Mouse (Mus musculus) CH12.LX (cell line): ENCODE results near the gene 9930111J21Rik2.
"Not testable (repeated sequence)": the region's sequence is repeated elsewhere in the genome, so short reads cannot be mapped to it uniquely, and the experiment has no call there.

ENCODE experiments used
- CHD1 ChIP-seq: IDR thresholded peaks from 2 replicates; pipeline ENCODE4 v1.6.1; 2012; ENCODE audit warnings: low read depth, low read length, improper control_type of control experiment, inconsistent platforms
- CHD2 ChIP-seq: IDR thresholded peaks from 2 replicates; pipeline ENCODE4 v1.6.1; 2011; ENCODE audit warnings: low read length, improper control_type of control experiment
- CTCF ChIP-seq, 2 experiments: IDR thresholded peaks in 1 of 2; conservative IDR thresholded peaks in 1 of 2; 2 replicates each; pipeline ENCODE4 v1.5.1; 2011 to 2012; ENCODE audit warnings: low read depth in 2 of 2, low read length in 2 of 2, improper control_type of control experiment in 1 of 2, inconsistent platforms in 1 of 2, mild to moderate bottlenecking in 1 of 2, moderate library complexity in 1 of 2
- E2F4 ChIP-seq: IDR thresholded peaks from 2 replicates; pipeline ENCODE4 v1.6.1; 2011; ENCODE audit warnings: low read depth, low read length, improper control_type of control experiment; ENCODE audit not compliant: insufficient replicate concordance
- EP300 ChIP-seq: IDR thresholded peaks from 2 replicates; pipeline ENCODE4 v1.6.1; 2011; ENCODE audit warnings: low read length, improper control_type of control experiment
- MAFK ChIP-seq: IDR thresholded peaks from 2 replicates; pipeline ENCODE4 v1.6.1; 2011; ENCODE audit warnings: low read length, improper control_type of control experiment; ENCODE audit not compliant: insufficient replicate concordance
- MAX ChIP-seq: IDR thresholded peaks from 2 replicates; pipeline ENCODE4 v1.6.1; 2011; ENCODE audit warnings: low read length, improper control_type of control experiment
- MEF2A ChIP-seq: IDR thresholded peaks from 2 replicates; pipeline ENCODE4 v1.6.1; 2014; ENCODE audit warnings: low read depth, mild to moderate bottlenecking, inconsistent platforms, low read length, improper control_type of control experiment, borderline replicate concordance
- MYC ChIP-seq: IDR thresholded peaks from 2 replicates; pipeline ENCODE4 v1.6.1; 2011; ENCODE audit warnings: low read depth, mild to moderate bottlenecking, improper control_type of control experiment, low read length
- NELFE ChIP-seq: IDR thresholded peaks from 2 replicates; pipeline ENCODE4 v1.6.1; 2011; ENCODE audit warnings: low read depth, low read length, improper control_type of control experiment
- POLR2A ChIP-seq: IDR thresholded peaks from 2 replicates; pipeline ENCODE4 v1.6.1; 2011; ENCODE audit warnings: low read depth, mild to moderate bottlenecking, improper control_type of control experiment, low read length
- SMC3 ChIP-seq: IDR thresholded peaks from 2 replicates; pipeline ENCODE4 v1.6.1; 2011; ENCODE audit warnings: low read depth, low read length, improper control_type of control experiment
- ZKSCAN1 ChIP-seq: IDR thresholded peaks from 2 replicates; pipeline ENCODE4 v1.6.1; 2012; ENCODE audit warnings: low read depth, inconsistent platforms, low read length, improper control_type of control experiment, borderline replicate concordance
- ZNF384 ChIP-seq: IDR thresholded peaks from 2 replicates; pipeline ENCODE4 v1.6.1; 2012; ENCODE audit warnings: low read depth, low read length, improper control_type of control experiment, inconsistent platforms

- not testable (repeated sequence) for TF ChIP-seq E2F4; CTCF (conservative IDR thresholded peaks at IDR 0.05 in 1 of 2, IDR thresholded peaks at IDR 0.05 in 1 of 2; ENCODE audit: low read depth in 2 of 2, low read length in 2 of 2); ZNF384; CHD1; SMC3; EP300; CHD2; MEF2A; MAFK; MAX; NELFE; POLR2A; ZKSCAN1; MYC
Measured at GRCm38 (mm10) chr11:48979251-48979650, 71.8 kb downstream of the 9930111J21Rik2 start, which contains the start of gene 9930111J21Rik1.
